Mouse (Mus musculus): ENCODE results near the gene Ptpn18. TPM values are rescaled to one million over a fixed set of nuclear protein-coding genes. Genes with fewer than 3 reads are reported as not detected.

Gene Ptpn18
- total and polyA plus RNA-seq, 3 experiments = 39.1 to 73.3 TPM; not detected in 1

GRCm38 (mm10) chr1:34511027-34511426, 51.5 kb downstream of the Ptpn18 start:
- DNase-seq (ENCODE audit: low read depth, low spot score) = peak; percentile 66
- peak overlapping the region; percentile 58 to 71; a peak in 3 of 4 replicates for H3K4me3 ChIP-seq (ENCODE audit: control insufficient read depth in 1 of 2, insufficient read depth in 1 of 2, low read depth in 2 of 2, low read length in 2 of 2)
- TF ChIP-seq RAD21 (IDR thresholded peaks at IDR 0.05; ENCODE audit: low read depth, low read length) (peak; percentile 62), POLR2A (IDR thresholded peaks at IDR 0.05; ENCODE audit: control insufficient read depth in 1 of 2, insufficient read depth in 1 of 2, low read depth in 1 of 2, low read length in 2 of 2, poor library complexity in 1 of 2) (no peak), SIN3A (IDR thresholded peaks at IDR 0.05; ENCODE audit: low read length) (peak; percentile 27; the same call in 1 of the 2 replicates), ZMIZ1 (IDR thresholded peaks at IDR 0.05; ENCODE audit: low read depth, low read length) (no peak), ZC3H11A (IDR thresholded peaks at IDR 0.05; ENCODE audit: low read depth, low read length) (peak; percentile 36), RCOR1 (IDR thresholded peaks at IDR 0.05; ENCODE audit: low read depth, low read length) (peak; percentile 37; the same call in 1 of the 2 replicates), SMC3 (IDR thresholded peaks at IDR 0.05; ENCODE audit: low read depth, low read length) (peak; percentile 59), CTCF (IDR thresholded peaks at IDR 0.05 in 2 of 3, conservative IDR thresholded peaks at IDR 0.05 in 1 of 3; ENCODE audit: control insufficient read depth in 1 of 3, insufficient read depth in 1 of 3, low read depth in 2 of 3, low read length in 3 of 3, poor library complexity in 1 of 3, severe bottlenecking in 1 of 3) (peak; percentile 76 to 88 (median 86))

GRCm38 (mm10) chr1:34513068-34513467, 53.5 kb downstream of the Ptpn18 start:
- no peak for DNase-seq (ENCODE audit: low read depth, low spot score)
- Histone ChIP-seq H3K27ac (ENCODE audit: control insufficient read depth, low read depth, low read length) (no peak overlapping the region), H3K27me3 (ENCODE audit: control insufficient read depth in 1 of 2, insufficient read depth in 2 of 2, low read length in 2 of 2) (no peaks in the 10 kb centered on the region), H3K4me3 (ENCODE audit: control insufficient read depth in 1 of 2, insufficient read depth in 1 of 2, low read depth in 2 of 2, low read length in 2 of 2) (no peak overlapping the region), H3K36me3 (ENCODE audit: control insufficient read depth in 1 of 2, insufficient read depth in 2 of 2, low read length in 2 of 2) (no peaks in the 10 kb centered on the region), H3K9me3 (replicated peaks; ENCODE audit: insufficient read depth, low read length) (no peaks in the 10 kb centered on the region), H3K9ac (ENCODE audit: control insufficient read depth, low read depth, low read length, poor library complexity, severe bottlenecking) (no peak overlapping the region), H3K4me1 (ENCODE audit: control insufficient read depth in 1 of 2, insufficient read depth in 2 of 2, low read length in 2 of 2) (0 out of 4 replicates have a peak, but pooled peaks cover 0 to 4% of the 10 kb centered on the region in 2 experiments), H3K79me2 (ENCODE audit: control insufficient read depth, insufficient read depth, low read length, poor library complexity) (no peaks in the 10 kb centered on the region)
- TF ChIP-seq ELF1 (IDR thresholded peaks at IDR 0.05; ENCODE audit: low read depth, low read length) (no peak), ZMIZ1 (IDR thresholded peaks at IDR 0.05; ENCODE audit: low read depth, low read length) (no peak), TBP (IDR thresholded peaks at IDR 0.05; ENCODE audit: low read depth, low read length) (no peak), ETS1 (IDR thresholded peaks at IDR 0.05; ENCODE audit: low read depth, low read length) (no peak), POLR2AphosphoS5 (IDR thresholded peaks at IDR 0.05; ENCODE audit: borderline replicate concordance, low read depth, low read length) (no peak), HCFC1 (IDR thresholded peaks at IDR 0.05; ENCODE audit: low read depth, low read length) (no peak), USF2 (IDR thresholded peaks at IDR 0.05; ENCODE audit: borderline replicate concordance in 1 of 2, insufficient read depth in 1 of 2, low read depth in 1 of 2, low read length in 2 of 2) (no peak), NRF1 (IDR thresholded peaks at IDR 0.05; ENCODE audit: insufficient read depth, low read depth, low read length, poor library complexity, severe bottlenecking) (no peak), CTCF (IDR thresholded peaks at IDR 0.05 in 2 of 3, conservative IDR thresholded peaks at IDR 0.05 in 1 of 3; ENCODE audit: control insufficient read depth in 1 of 3, insufficient read depth in 1 of 3, low read depth in 2 of 3, low read length in 3 of 3, poor library complexity in 1 of 3, severe bottlenecking in 1 of 3) (no peak; a peak in 1 of 6 replicates), SIN3A (IDR thresholded peaks at IDR 0.05; ENCODE audit: low read length) (no peak), ZKSCAN1 (IDR thresholded peaks at IDR 0.05; ENCODE audit: low read depth, low read length) (no peak)

More at GRCm38 (mm10) chr1:34511027-34511426, 51.5 kb downstream of the Ptpn18 start:
- H3K9me3 ChIP-seq (replicated peaks; ENCODE audit: insufficient read depth, low read length) = no peaks in the 10 kb centered on the region
- H3K36me3 ChIP-seq (ENCODE audit: control insufficient read depth in 1 of 2, insufficient read depth in 2 of 2, low read length in 2 of 2) = no peaks in the 10 kb centered on the region
- H3K9ac ChIP-seq (ENCODE audit: control insufficient read depth, low read depth, low read length, poor library complexity, severe bottlenecking) = peak overlapping the region; percentile 46
- H3K27ac ChIP-seq (ENCODE audit: control insufficient read depth, low read depth, low read length) = no peak overlapping the region
- H3K27me3 ChIP-seq (ENCODE audit: control insufficient read depth in 1 of 2, insufficient read depth in 2 of 2, low read length in 2 of 2) = no peaks in the 10 kb centered on the region
- H3K4me1 ChIP-seq (ENCODE audit: control insufficient read depth in 1 of 2, insufficient read depth in 2 of 2, low read length in 2 of 2) = peaks cover 0 to 4% of the 10 kb centered on the region in 2 experiments; a peak in 1 of 4 replicates
- no peaks in the 10 kb centered on the region for H3K79me2 ChIP-seq (ENCODE audit: control insufficient read depth, insufficient read depth, low read length, poor library complexity)
